Mouse (Mus musculus): Measurements from ENCODE around the gene Olfr263. TPM values are rescaled to one million over a fixed set of nuclear protein-coding genes. Genes with fewer than 3 reads are reported as not detected.
"Not testable (repeated sequence)": the region's sequence is repeated elsewhere in the genome, so short reads cannot be mapped to it uniquely, and the experiment has no call there.

Olfr263 gene
- polyA plus RNA-seq (2012; rRNA removed), result not detected in 2 replicates

DNA sequence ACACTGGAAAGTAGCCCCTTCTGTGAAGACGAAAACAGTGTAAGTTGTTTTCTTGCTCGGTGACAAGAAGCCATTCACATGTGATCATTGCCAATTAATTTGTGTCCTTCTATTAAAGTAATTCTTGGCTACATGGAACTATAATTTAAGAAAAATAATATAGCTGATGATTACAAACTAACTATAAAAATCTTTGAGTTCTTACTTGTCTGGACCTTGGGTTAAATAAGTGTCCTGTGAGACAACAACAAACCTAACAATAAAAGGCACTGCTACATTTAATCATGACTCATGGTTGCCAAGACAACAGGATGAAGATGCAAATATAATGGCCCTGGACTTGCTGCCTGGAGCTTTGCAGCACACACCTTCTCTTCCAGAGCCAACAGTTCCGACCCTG lies at the start of gene Olfr263:
Olfr263 (plus strand) TSS at position 301 of the 400 bp plus-strand sequence.
- H3K4me3 ChIP-seq (ENCODE audit: control insufficient read depth, insufficient read depth, low read length); H3K27ac ChIP-seq (ENCODE audit: control insufficient read depth, insufficient read depth, low read length); H3K4me1 ChIP-seq (replicated peaks; ENCODE audit: control insufficient read depth, insufficient read depth, low read length); H3K27me3 ChIP-seq (ENCODE audit: control insufficient read depth, insufficient read depth, low read length); H3K36me3 ChIP-seq (ENCODE audit: control insufficient read depth, insufficient read depth, low read length); DNase-seq: not testable (repeated sequence)
- WGBS, result 84% methylated on average over 3 of the region's 3 CpGs

DNA sequence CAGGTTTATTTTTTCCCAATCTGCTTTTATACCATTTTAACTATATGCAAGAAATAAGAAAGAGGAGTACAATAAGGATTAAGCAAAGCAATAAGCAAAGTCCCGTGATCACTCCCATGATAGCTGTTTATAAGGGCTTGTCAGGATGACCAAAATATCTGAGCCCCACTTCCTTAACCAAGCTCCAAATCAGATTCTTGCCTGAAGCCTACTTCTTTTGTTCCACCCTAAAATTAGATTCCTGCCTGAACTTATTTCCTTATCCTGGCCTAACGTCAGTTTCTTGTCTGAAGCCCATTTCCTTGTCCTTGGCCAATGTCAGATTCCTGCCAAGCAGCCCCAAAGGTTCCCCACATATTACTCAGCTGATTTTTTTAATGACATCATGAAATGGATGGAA lies 46.8 kb upstream of the Olfr263 start:
- 66% methylated on average over 2 of the region's 2 CpGs for WGBS
- Histone ChIP-seq H3K27ac (ENCODE audit: control insufficient read depth, insufficient read depth, low read length) (no peak overlapping the region), H3K4me1 (replicated peaks; ENCODE audit: control insufficient read depth, insufficient read depth, low read length) (no peaks in the 10 kb centered on the region), H3K36me3 (ENCODE audit: control insufficient read depth, insufficient read depth, low read length) (no peaks in the 10 kb centered on the region), H3K4me3 (ENCODE audit: control insufficient read depth, insufficient read depth, low read length) (no peak overlapping the region), H3K27me3 (ENCODE audit: control insufficient read depth, insufficient read depth, low read length) (no peaks in the 10 kb centered on the region)
- no peak for TF ChIP-seq CTCF (IDR thresholded peaks at IDR 0.05; ENCODE audit: borderline replicate concordance, control insufficient read depth, extremely low read depth, insufficient read depth, low read length, poor library complexity)
- TF ChIP-seq POLR2A (IDR thresholded peaks at IDR 0.05; ENCODE audit: control insufficient read depth, extremely low read depth, insufficient read depth, low read length, poor library complexity), result no peak
- no peak for DNase-seq

DNA sequence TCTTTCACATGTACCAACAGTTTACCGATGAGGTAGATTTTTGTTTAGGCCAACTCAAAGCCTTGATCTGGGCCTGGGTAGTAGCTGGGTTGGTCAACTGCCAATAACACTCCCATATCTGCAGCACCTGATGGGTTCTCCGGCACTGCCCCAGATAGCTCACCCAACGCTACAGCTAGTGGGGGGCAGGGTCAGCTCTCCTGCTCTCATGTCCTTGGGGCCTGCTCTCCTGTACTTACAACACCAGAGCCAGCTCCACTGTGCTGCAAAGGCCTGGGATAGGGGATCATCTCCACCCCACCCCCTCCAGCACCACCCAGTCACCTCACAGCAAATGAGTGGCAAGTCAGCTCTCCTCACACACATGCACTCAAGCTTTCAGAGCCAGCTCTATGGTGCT lies 19.7 kb upstream of the Olfr263 start:
- TF ChIP-seq CTCF (IDR thresholded peaks at IDR 0.05; ENCODE audit: borderline replicate concordance, control insufficient read depth, extremely low read depth, insufficient read depth, low read length, poor library complexity) (no peak), POLR2A (IDR thresholded peaks at IDR 0.05; ENCODE audit: control insufficient read depth, extremely low read depth, insufficient read depth, low read length, poor library complexity) (no peak)
- H3K27me3 ChIP-seq (ENCODE audit: control insufficient read depth, insufficient read depth, low read length), result no peaks in the 10 kb centered on the region
- no peak overlapping the region for H3K27ac ChIP-seq (ENCODE audit: control insufficient read depth, insufficient read depth, low read length)
- H3K36me3 ChIP-seq (ENCODE audit: control insufficient read depth, insufficient read depth, low read length), result no peaks in the 10 kb centered on the region
- WGBS, result 98% methylated on average over 3 of the region's 3 CpGs
- no peak for DNase-seq
- no peaks in the 10 kb centered on the region for H3K4me1 ChIP-seq (replicated peaks; ENCODE audit: control insufficient read depth, insufficient read depth, low read length)
- no peak overlapping the region for H3K4me3 ChIP-seq (ENCODE audit: control insufficient read depth, insufficient read depth, low read length)

DNA sequence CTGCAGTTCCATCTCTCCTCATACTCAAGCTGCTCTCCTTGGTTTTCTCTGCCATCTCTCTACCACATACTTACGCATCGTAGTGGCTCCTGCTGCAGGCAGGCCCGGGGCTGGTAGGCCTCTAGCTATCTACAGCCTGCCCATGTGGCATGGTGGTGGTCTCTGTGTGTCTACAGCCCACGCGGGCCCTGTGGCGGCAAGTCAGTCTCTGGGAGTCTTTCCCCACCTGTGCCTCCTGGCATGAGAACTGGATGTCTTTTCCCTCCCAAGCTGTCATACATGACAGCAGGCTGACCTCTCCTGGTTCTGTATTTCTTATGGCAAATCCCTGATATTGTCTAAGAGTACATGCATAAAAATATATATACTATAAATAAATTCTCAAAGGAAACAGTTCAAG lies 19.0 kb upstream of the Olfr263 start:
- Histone ChIP-seq H3K4me3 (ENCODE audit: control insufficient read depth, insufficient read depth, low read length) (no peak overlapping the region), H3K27ac (ENCODE audit: control insufficient read depth, insufficient read depth, low read length) (no peak overlapping the region), H3K36me3 (ENCODE audit: control insufficient read depth, insufficient read depth, low read length) (no peaks in the 10 kb centered on the region), H3K27me3 (ENCODE audit: control insufficient read depth, insufficient read depth, low read length) (no peaks in the 10 kb centered on the region), H3K4me1 (replicated peaks; ENCODE audit: control insufficient read depth, insufficient read depth, low read length) (no peaks in the 10 kb centered on the region)
- no peak for DNase-seq
- 98% methylated on average over 6 of the region's 6 CpGs for WGBS
- no peak for TF ChIP-seq CTCF (IDR thresholded peaks at IDR 0.05; ENCODE audit: borderline replicate concordance, control insufficient read depth, extremely low read depth, insufficient read depth, low read length, poor library complexity)
- TF ChIP-seq POLR2A (IDR thresholded peaks at IDR 0.05; ENCODE audit: control insufficient read depth, extremely low read depth, insufficient read depth, low read length, poor library complexity), result no peak

DNA sequence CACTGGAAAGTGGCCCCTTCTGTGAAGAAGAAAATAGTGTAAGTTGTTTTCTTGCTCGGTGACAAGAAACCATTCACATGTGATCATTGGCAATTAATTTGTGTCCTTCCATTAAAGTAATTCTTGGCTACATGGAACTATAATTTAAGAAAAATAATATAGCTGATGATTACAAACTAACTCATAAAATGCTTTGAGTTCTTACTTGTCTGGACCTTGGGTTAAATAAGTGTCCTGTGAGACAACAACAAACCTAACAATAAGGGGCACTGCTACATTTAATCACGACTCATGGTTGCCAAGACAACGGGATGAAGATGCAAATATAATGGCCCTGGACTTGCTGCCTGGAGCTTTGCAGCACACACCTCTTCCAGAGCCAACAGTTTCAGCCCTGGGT lies 18.3 kb upstream of the Olfr263 start, which contains the start of gene Olfr1369-ps1:
Olfr1369-ps1 (plus strand) TSS at position 301 of the 400 bp plus-strand sequence.
- not testable (repeated sequence) for H3K27ac ChIP-seq (ENCODE audit: control insufficient read depth, insufficient read depth, low read length); DNase-seq; H3K4me3 ChIP-seq (ENCODE audit: control insufficient read depth, insufficient read depth, low read length); H3K36me3 ChIP-seq (ENCODE audit: control insufficient read depth, insufficient read depth, low read length); H3K27me3 ChIP-seq (ENCODE audit: control insufficient read depth, insufficient read depth, low read length); H3K4me1 ChIP-seq (replicated peaks; ENCODE audit: control insufficient read depth, insufficient read depth, low read length)
- 83% methylated on average over 3 of the region's 3 CpGs for WGBS

DNA sequence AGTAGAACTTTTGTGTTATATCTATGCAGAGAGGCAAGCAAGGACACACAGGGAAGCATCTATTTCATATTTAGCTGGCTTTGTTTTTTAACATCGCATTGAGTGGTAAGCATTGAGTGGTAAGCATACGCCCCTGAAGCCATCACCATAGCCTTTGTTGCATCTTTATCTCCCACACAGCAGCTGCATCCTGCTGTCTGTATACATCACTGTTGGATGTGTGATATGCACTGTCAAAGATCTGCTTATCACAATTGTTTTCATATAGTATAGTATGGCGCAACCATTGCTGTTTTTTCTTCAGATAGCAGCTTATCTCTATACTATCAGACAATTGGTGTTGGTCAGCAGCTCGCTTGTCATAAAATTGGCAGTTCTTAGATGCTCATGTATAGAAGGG lies 15.3 kb upstream of the Olfr263 start:
- Histone ChIP-seq H3K4me3 (ENCODE audit: control insufficient read depth, insufficient read depth, low read length) (no peak overlapping the region), H3K27ac (ENCODE audit: control insufficient read depth, insufficient read depth, low read length) (no peak overlapping the region), H3K27me3 (ENCODE audit: control insufficient read depth, insufficient read depth, low read length) (no peaks in the 10 kb centered on the region), H3K36me3 (ENCODE audit: control insufficient read depth, insufficient read depth, low read length) (no peaks in the 10 kb centered on the region), H3K4me1 (replicated peaks; ENCODE audit: control insufficient read depth, insufficient read depth, low read length) (no peaks in the 10 kb centered on the region)
- 84% methylated on average over 4 of the region's 4 CpGs for WGBS
- no peak for TF ChIP-seq CTCF (IDR thresholded peaks at IDR 0.05; ENCODE audit: borderline replicate concordance, control insufficient read depth, extremely low read depth, insufficient read depth, low read length, poor library complexity)
- TF ChIP-seq POLR2A (IDR thresholded peaks at IDR 0.05; ENCODE audit: control insufficient read depth, extremely low read depth, insufficient read depth, low read length, poor library complexity), result no peak
- DNase-seq, result no peak

DNA sequence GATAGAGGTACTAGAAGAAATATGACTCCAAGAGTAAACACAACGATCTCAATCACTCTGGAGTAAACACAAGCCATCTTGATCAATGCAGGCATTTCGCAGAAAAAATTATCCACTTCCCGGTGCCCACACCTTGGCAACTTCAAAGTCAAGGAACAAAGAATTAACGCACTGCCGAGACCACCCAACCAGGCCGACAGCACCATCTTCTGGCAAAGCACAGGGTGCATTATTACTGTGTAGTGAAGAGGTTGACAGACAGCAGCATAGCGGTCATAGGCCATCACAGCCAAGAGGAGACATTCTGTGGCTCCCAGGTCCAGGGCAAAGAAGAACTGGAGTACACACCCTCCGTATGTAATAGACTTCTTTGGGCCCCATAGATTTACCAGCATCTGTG lies 13.0 kb downstream of the Olfr263 start:
- H3K4me1 ChIP-seq (replicated peaks; ENCODE audit: control insufficient read depth, insufficient read depth, low read length), result no peaks in the 10 kb centered on the region
- peak; percentile 6 for DNase-seq
- 52% methylated on average over 8 of the region's 8 CpGs for WGBS
- TF ChIP-seq CTCF (IDR thresholded peaks at IDR 0.05; ENCODE audit: borderline replicate concordance, control insufficient read depth, extremely low read depth, insufficient read depth, low read length, poor library complexity) (no peak), POLR2A (IDR thresholded peaks at IDR 0.05; ENCODE audit: control insufficient read depth, extremely low read depth, insufficient read depth, low read length, poor library complexity) (no peak)
- H3K27me3 ChIP-seq (ENCODE audit: control insufficient read depth, insufficient read depth, low read length), result no peaks in the 10 kb centered on the region
- H3K36me3 ChIP-seq (ENCODE audit: control insufficient read depth, insufficient read depth, low read length), result no peaks in the 10 kb centered on the region
- no peak overlapping the region for H3K4me3 ChIP-seq (ENCODE audit: control insufficient read depth, insufficient read depth, low read length)
- H3K27ac ChIP-seq (ENCODE audit: control insufficient read depth, insufficient read depth, low read length), result no peak overlapping the region
